Mouse (Mus musculus) C2C12 (cell line): ENCODE data around the gene Rcan1. TPM values are rescaled to one million over a fixed set of nuclear protein-coding genes. Genes with fewer than 3 reads are reported as not detected.

Experiments
- H3K27me3 ChIP-seq: one replicate; pipeline ENCODE4 v1.6.1; 2011; ENCODE audit not compliant: control insufficient read depth, insufficient read depth, insufficient read length
- H3K36me3 ChIP-seq: one replicate; pipeline ENCODE4 v1.6.1; 2011; ENCODE audit not compliant: control insufficient read depth, insufficient read depth
- H3K4me3 ChIP-seq: one replicate; pipeline ENCODE4 v1.5.1; 2011; ENCODE audit warnings: mild to moderate bottlenecking, control low read depth; ENCODE audit not compliant: poor library complexity, insufficient read depth, severe bottlenecking
- H3K79me2 ChIP-seq: one replicate; pipeline ENCODE4 v1.6.1; 2011; ENCODE audit not compliant: control insufficient read depth, insufficient read depth
- H3K79me3 ChIP-seq: one replicate; pipeline ENCODE4 v1.6.1; 2011; ENCODE audit warnings: low read depth, control low read depth
- H3ac ChIP-seq: one replicate; pipeline ENCODE3; 2011; ENCODE audit warnings: low read depth; ENCODE audit not compliant: control insufficient read depth, insufficient read length
- CEBPB ChIP-seq: IDR thresholded peaks from one replicate; pipeline ENCODE4 v1.6.1; 2011; ENCODE audit warnings: low read depth, mild to moderate bottlenecking, control low read depth, moderate library complexity
- CTCF ChIP-seq: IDR thresholded peaks from one replicate; pipeline ENCODE4 v1.5.1; 2011; ENCODE audit not compliant: control insufficient read depth, insufficient read depth, insufficient read length
- FOSL1 ChIP-seq: IDR thresholded peaks from one replicate; pipeline ENCODE4 v1.8.0; 2011; ENCODE audit warnings: mild to moderate bottlenecking, low read length; ENCODE audit not compliant: poor library complexity, insufficient read depth, severe bottlenecking
- MAX ChIP-seq: IDR thresholded peaks from one replicate; pipeline ENCODE4 v1.6.1; 2011; ENCODE audit warnings: mild to moderate bottlenecking, control low read depth
- MYOD1 ChIP-seq: IDR thresholded peaks from one replicate; pipeline ENCODE4 v1.6.1; 2011; ENCODE audit warnings: low read depth; ENCODE audit not compliant: control insufficient read depth, insufficient read length
- MYOG ChIP-seq: IDR thresholded peaks from one replicate; pipeline ENCODE4 v1.6.1; 2011; ENCODE audit not compliant: control insufficient read depth, insufficient read length; ENCODE audit errors: extremely low read depth
- USF1 ChIP-seq: IDR thresholded peaks from one replicate; pipeline ENCODE4 v1.6.1; 2011; ENCODE audit warnings: low read depth, mild to moderate bottlenecking, control low read depth, moderate library complexity
- polyA plus RNA-seq: library from polyadenylated mRNA; unstranded; fragments of >200 nt; fragmentation: generic; extraction: Trizol; gene quantifications from one replicate; pipeline ENCODE4 v1.2.1, GENCODE M21; 2012; ENCODE audit warnings: missing spikeins

The Rcan1 gene
- polyA plus RNA-seq, 1 experiment, result 17.4 TPM

- no peaks in the 10 kb centered on the region for H3K79me3 ChIP-seq
- TF ChIP-seq MAX (no peak), CTCF (no peak), USF1 (no peak), MYOD1 (no peak), FOSL1 (no peak), CEBPB (no peak), MYOG (no peak)
Measured at GRCm38 (mm10) chr16:92383412-92383811, 87.3 kb downstream of the Rcan1 start.

GRCm38 (mm10) chr16:92382508-92382907 is 88.2 kb downstream of the Rcan1 start:
- H3K4me3 ChIP-seq, result no peak overlapping the region
- H3ac ChIP-seq, result no peak overlapping the region
- no peaks in the 10 kb centered on the region for H3K36me3 ChIP-seq
- TF ChIP-seq USF1 (no peak), CTCF (no peak), FOSL1 (no peak), MYOG (no peak), MYOD1 (no peak)
- H3K79me3 ChIP-seq, result no peaks in the 10 kb centered on the region
- H3K27me3 ChIP-seq, result peaks cover 9% of the 10 kb centered on the region
- no peaks in the 10 kb centered on the region for H3K79me2 ChIP-seq

More at GRCm38 (mm10) chr16:92383412-92383811, 87.3 kb downstream of the Rcan1 start:
- H3K4me3 ChIP-seq, result no peak overlapping the region
- no peak overlapping the region for H3ac ChIP-seq
- no peaks in the 10 kb centered on the region for H3K79me2 ChIP-seq
- H3K36me3 ChIP-seq, result no peaks in the 10 kb centered on the region
- H3K27me3 ChIP-seq, result peaks cover 9% of the 10 kb centered on the region

- peaks cover 9% of the 10 kb centered on the region for H3K27me3 ChIP-seq
- TF ChIP-seq FOSL1 (no peak), MAX (no peak), CEBPB (no peak)
- H3K4me3 ChIP-seq, result no peak overlapping the region
- no peak overlapping the region for H3ac ChIP-seq
- no peaks in the 10 kb centered on the region for H3K79me3 ChIP-seq
- no peaks in the 10 kb centered on the region for H3K36me3 ChIP-seq
- no peaks in the 10 kb centered on the region for H3K79me2 ChIP-seq
Measured at GRCm38 (mm10) chr16:92381092-92381491, 89.6 kb downstream of the Rcan1 start.

GRCm38 (mm10) chr16:92376976-92377375 is 93.7 kb downstream of the Rcan1 start:
- no peaks in the 10 kb centered on the region for H3K36me3 ChIP-seq
- H3K4me3 ChIP-seq, result no peak overlapping the region
- H3ac ChIP-seq, result no peak overlapping the region
- TF ChIP-seq CTCF, result no peak
- no peak for TF ChIP-seq CEBPB
- TF ChIP-seq FOSL1, result no peak
- TF ChIP-seq USF1, result no peak
- no peak for TF ChIP-seq MAX
- TF ChIP-seq MYOG, result no peak
- TF ChIP-seq MYOD1, result no peak
- no peaks in the 10 kb centered on the region for H3K79me2 ChIP-seq
- no peaks in the 10 kb centered on the region for H3K79me3 ChIP-seq
- peaks cover 5% of the 10 kb centered on the region for H3K27me3 ChIP-seq

- Histone ChIP-seq H3K4me3 (no peak overlapping the region), H3ac (no peak overlapping the region), H3K27me3 (peaks cover 3% of the 10 kb centered on the region), H3K79me2 (no peaks in the 10 kb centered on the region), H3K79me3 (no peaks in the 10 kb centered on the region), H3K36me3 (no peaks in the 10 kb centered on the region)
- TF ChIP-seq FOSL1 (no peak), CEBPB (no peak), USF1 (no peak), MYOG (no peak), CTCF (no peak), MAX (no peak), MYOD1 (no peak)
Measured at GRCm38 (mm10) chr16:92371623-92372022, 99.0 kb downstream of the Rcan1 start.

- Histone ChIP-seq H3K27me3 (peaks cover 6% of the 10 kb centered on the region), H3ac (no peak overlapping the region), H3K79me2 (no peaks in the 10 kb centered on the region), H3K79me3 (no peaks in the 10 kb centered on the region), H3K4me3 (no peak overlapping the region), H3K36me3 (no peaks in the 10 kb centered on the region)
- no peak for TF ChIP-seq MAX
- no peak for TF ChIP-seq FOSL1
- no peak for TF ChIP-seq CEBPB
- TF ChIP-seq CTCF, result no peak
- TF ChIP-seq MYOG, result no peak
- no peak for TF ChIP-seq MYOD1
- TF ChIP-seq USF1, result no peak
Measured at GRCm38 (mm10) chr16:92369260-92369659, 101.4 kb downstream of the Rcan1 start.

- TF ChIP-seq USF1, result no peak
Measured at GRCm38 (mm10) chr16:92365477-92365876, 105.2 kb downstream of the Rcan1 start.

More at GRCm38 (mm10) chr16:92365477-92365876, 105.2 kb downstream of the Rcan1 start:
- H3K4me3 ChIP-seq, result no peak overlapping the region
- H3K36me3 ChIP-seq, result no peaks in the 10 kb centered on the region
- no peak overlapping the region for H3ac ChIP-seq
- H3K79me2 ChIP-seq, result no peaks in the 10 kb centered on the region
- no peaks in the 10 kb centered on the region for H3K79me3 ChIP-seq
- peaks cover 26% of the 10 kb centered on the region for H3K27me3 ChIP-seq
